Mouse (Mus musculus) activated CD4-positive, CD25-positive, alpha-beta regulatory T cell, adult 9 weeks (primary cell): ENCODE measurements around the gene Ar. TPM values are rescaled to one million over a fixed set of nuclear protein-coding genes. Genes with fewer than 3 reads are reported as not detected.

Experiments
- polyA plus RNA-seq: library from polyadenylated mRNA; unstranded; fragments of 100-300 nt; shearing (Covaris generic); gene quantifications from one replicate; pipeline ENCODE4 v1.2.1, GENCODE M21; 2017

The Ar gene
- polyA plus RNA-seq = 1.1 TPM

GRCm38 (mm10) chrX:98148531-98149342 lies at the start of gene Ar:
Gene Ar (plus strand): TSS chrX:98148769.

